In genomic region chr4:119806556-119806955, GRCm38 (mm10) we compare ENCODE assay signal across 29 mouse cellular contexts.
DNase-seq lines count a peak whose midpoint lies in the region; ATAC-seq and TF ChIP-seq lines count a peak whose summit lies in the region.
"Had no signal": no experiment of that assay in that cellular context is flagged by ENCODE, and none has a peak within 500 bp of the region (broad histone marks: within the 10 kb centered on the region; RNA-seq: fewer than 3 reads in every experiment).

No protein-coding gene starts in this region.

- TF ChIP-seq POLR2A in CH12.LX (IDR thresholded peaks at IDR 0.05; ENCODE audit: low read depth, low read length): 0 out of 2 replicates have a peak, but pooled peaks have one; percentile 30
- TF ChIP-seq POLR2A in heart, adult 2 months (IDR thresholded peaks at IDR 0.05; ENCODE audit: insufficient read depth, low read depth, low read length): no peak

- intact Hi-C loops in heart, adult 2 months (cut with DNase I): loop anchor here (2.0 kb wide), 1 partner anchor 74 kb away; the partner anchor contains the start of gene Hivep3

- peaks cover 22 to 68% of the 10 kb centered on the region in 2 experiments for H3K4me1 ChIP-seq in CH12.LX (ENCODE audit: control insufficient read depth in 1 of 2, insufficient read depth in 2 of 2)
- no peaks in the 10 kb centered on the region for H3K4me1 ChIP-seq in intestine, embryonic 16.5 days (ENCODE audit: control insufficient read depth, insufficient read depth, low read length)
- no peaks in the 10 kb centered on the region; the same call in 1 of the 2 replicates for H3K4me1 ChIP-seq in heart, adult 2 months (ENCODE audit: control insufficient read depth, insufficient read depth, low read length)
- H3K4me1 ChIP-seq: embryonic facial prominence, embryonic 12.5 days; heart, embryonic 10.5 days; liver, embryonic 13.5 days; midbrain, embryonic 10.5 days; midbrain, embryonic 15.5 days had no signal

- DNase-seq in 416B (ENCODE audit: low read depth): peak; percentile 23
- DNase-seq in CH12.LX (ENCODE audit: extremely low read depth): no peak
- no peak for DNase-seq in frontal cortex, postnatal 14 days (ENCODE audit: low spot score in 2 of 2)
- no peak for DNase-seq in heart, adult 2 months
- DNase-seq: adrenal gland, postnatal 10 days; cerebellum, adult 11 months; cerebellum, adult 9-10 months; cerebellum, postnatal 36 days; embryo, embryonic 11 days; heart, postnatal 36 days; kidney, adult 8-10 months; kidney, postnatal 4 days; layer of hippocampus, adult 9-11 months; liver, embryonic 13.5 days; lung, adult 2 months; lung, postnatal 10 days; right cerebral cortex, adult 18-20 months; spleen, adult 18-20 months had no signal

- TF ChIP-seq EP300 in CH12.LX (IDR thresholded peaks at IDR 0.05; ENCODE audit: low read length): no peak
- no peak for TF ChIP-seq EP300 in heart, adult 2 months (IDR thresholded peaks at IDR 0.05; ENCODE audit: insufficient read depth, low read depth, low read length)

- H3K27me3 ChIP-seq in CH12.LX (replicated peaks): no peaks in the 10 kb centered on the region
- no peaks in the 10 kb centered on the region; the same call in 1 of the 2 replicates for H3K27me3 ChIP-seq in intestine, embryonic 16.5 days (replicated peaks; ENCODE audit: control insufficient read depth, insufficient read depth, low read length)
- H3K27me3 ChIP-seq in heart, adult 2 months (ENCODE audit: control insufficient read depth, insufficient read depth, low read length): no peaks in the 10 kb centered on the region
- H3K27me3 ChIP-seq: midbrain, embryonic 15.5 days had no signal

- H3K4me2 ChIP-seq in CH12.LX (ENCODE audit: insufficient read depth, low read depth, poor library complexity, severe bottlenecking): no peak overlapping the region
- H3K4me2 ChIP-seq in intestine, embryonic 16.5 days (ENCODE audit: low read depth, low read length): no peak overlapping the region
- H3K4me2 ChIP-seq: embryonic facial prominence, embryonic 12.5 days; hindbrain, embryonic 14.5 days; liver, embryonic 13.5 days; midbrain, embryonic 15.5 days had no signal

- no peak for TF ChIP-seq RAD21 in CH12.LX (IDR thresholded peaks at IDR 0.05; ENCODE audit: low read depth, low read length)

- TF ChIP-seq CTCF in CH12.LX (conservative IDR thresholded peaks at IDR 0.05 in 1 of 2, IDR thresholded peaks at IDR 0.05 in 1 of 2; ENCODE audit: low read depth in 2 of 2, low read length in 2 of 2): no peak
- TF ChIP-seq CTCF in heart, adult 2 months (IDR thresholded peaks at IDR 0.05): no peak

- no peak overlapping the region for H3K4me3 ChIP-seq in CH12.LX (replicated peaks in 1 of 3; ENCODE audit: low read depth in 2 of 3, low read length in 2 of 3, poor library complexity in 1 of 3)
- H3K4me3 ChIP-seq in intestine, embryonic 16.5 days (ENCODE audit: low read length): no peak overlapping the region
- H3K4me3 ChIP-seq in heart, adult 2 months: no peak overlapping the region
- H3K4me3 ChIP-seq: embryonic facial prominence, embryonic 12.5 days; heart, embryonic 10.5 days; liver, embryonic 13.5 days; midbrain, embryonic 10.5 days; midbrain, embryonic 15.5 days had no signal

- 64% methylated on average over 2 of the region's 2 CpGs for WGBS in intestine, embryonic 16.5 days
- WGBS in heart, adult 2 months: 83% methylated on average over 2 of the region's 2 CpGs

- no peak overlapping the region for H3K27ac ChIP-seq in CH12.LX (ENCODE audit: insufficient read depth, low read depth)
- no peak overlapping the region for H3K27ac ChIP-seq in intestine, embryonic 16.5 days (ENCODE audit: low read length)
- no peak overlapping the region for H3K27ac ChIP-seq in heart, adult 2 months
- H3K27ac ChIP-seq: embryonic facial prominence, embryonic 12.5 days; heart, embryonic 10.5 days; hindbrain, embryonic 14.5 days; kidney, postnatal 0 days; liver, embryonic 13.5 days; macrophage; midbrain, embryonic 10.5 days; midbrain, embryonic 15.5 days had no signal

- ATAC-seq in intestine, embryonic 16.5 days: peak; percentile 52; the same call in 1 of the 2 replicates
- peak; percentile 48; the same call in 1 of the 2 replicates for ATAC-seq in neutrophil, adult 5-6 weeks (ENCODE audit: extremely low read depth, insufficient number of reproducible peaks, low FRiP score, poor library complexity, severe bottlenecking)
- ATAC-seq: forebrain, embryonic 14.5 days; midbrain, embryonic 15.5 days had no signal

- H3K36me3 ChIP-seq in CH12.LX (replicated peaks in 1 of 2; ENCODE audit: control insufficient read depth in 1 of 2, insufficient read depth in 1 of 2, low read length in 1 of 2): no peaks in the 10 kb centered on the region
- H3K36me3 ChIP-seq in intestine, embryonic 16.5 days (ENCODE audit: control insufficient read depth, insufficient read depth, low read length): no peaks in the 10 kb centered on the region
- H3K36me3 ChIP-seq in heart, adult 2 months (ENCODE audit: control insufficient read depth, insufficient read depth, low read length): no peaks in the 10 kb centered on the region
- H3K36me3 ChIP-seq: embryonic facial prominence, embryonic 12.5 days; G1E; heart, embryonic 10.5 days; liver, embryonic 13.5 days; midbrain, embryonic 10.5 days; midbrain, embryonic 15.5 days had no signal

- no peaks in the 10 kb centered on the region for H3K9me3 ChIP-seq in CH12.LX (replicated peaks; ENCODE audit: low read length)
- H3K9me3 ChIP-seq in intestine, embryonic 16.5 days (ENCODE audit: control insufficient read depth, low read length): no peaks in the 10 kb centered on the region
- H3K9me3 ChIP-seq: embryonic facial prominence, embryonic 12.5 days; G1E; heart, embryonic 10.5 days; liver, embryonic 13.5 days; midbrain, embryonic 10.5 days; midbrain, embryonic 15.5 days had no signal

- no peak overlapping the region for H3K9ac ChIP-seq in CH12.LX (ENCODE audit: insufficient read depth, low read depth)
- H3K9ac ChIP-seq in intestine, embryonic 16.5 days (ENCODE audit: low read depth, low read length): no peak overlapping the region
- no peak overlapping the region for H3K9ac ChIP-seq in heart, adult 2 months (ENCODE audit: low read depth, low read length)
- H3K9ac ChIP-seq: embryonic facial prominence, embryonic 12.5 days; hindbrain, embryonic 14.5 days; liver, embryonic 13.5 days; midbrain, embryonic 15.5 days had no signal

- in situ Hi-C loops in CH12.LX (cut with MboI; ENCODE audit: low pct_ligation_motif_present, low pct_unique_long_range_greater_than_20kb, low sequenced_read_pairs): loop anchor here (10.0 kb wide), 1 partner anchor 142 kb away; no protein-coding TSS in a partner anchor

- no peaks in the 10 kb centered on the region for H3K79me2 ChIP-seq in CH12.LX (replicated peaks; ENCODE audit: control insufficient read depth, extremely low read depth, insufficient read depth, poor library complexity, severe bottlenecking)
- no peaks in the 10 kb centered on the region for H3K79me2 ChIP-seq in heart, adult 2 months (replicated peaks; ENCODE audit: control insufficient read depth, insufficient read depth, low read length)

- dilution Hi-C loops in CH12.LX (cut with MboI; ENCODE audit: extremely low pct_ligation_motif_present, extremely low pct_unique_long_range_greater_than_20kb, low sequenced_read_pairs): no loop called here

TF ChIP-seq in CH12.LX, 34 proteins besides CTCF, POLR2A, EP300 and RAD21:
- TF ChIP-seq MAZ (IDR thresholded peaks at IDR 0.05; ENCODE audit: low read depth, low read length) (no peak), ZNF384 (IDR thresholded peaks at IDR 0.05; ENCODE audit: low read depth, low read length) (no peak), SMC3 (IDR thresholded peaks at IDR 0.05; ENCODE audit: low read depth, low read length) (no peak), JUN (IDR thresholded peaks at IDR 0.05; ENCODE audit: insufficient read depth, low read depth, low read length) (no peak), NELFE (IDR thresholded peaks at IDR 0.05; ENCODE audit: low read depth, low read length) (no peak), RCOR1 (conservative IDR thresholded peaks at IDR 0.05; ENCODE audit: low read depth, low read length) (no peak), UBTF (IDR thresholded peaks at IDR 0.05; ENCODE audit: low read depth, low read length) (no peak), GABPA (IDR thresholded peaks at IDR 0.05; ENCODE audit: insufficient replicate concordance, low read depth, low read length) (no peak)
